Mouse (Mus musculus) left cerebral cortex, postnatal 36 days (tissue): ENCODE results near the gene Hist1h4b. TPM values are rescaled to one million over a fixed set of nuclear protein-coding genes. Genes with fewer than 3 reads are reported as not detected.
"Not testable (repeated sequence)": the region's sequence is repeated elsewhere in the genome, so short reads cannot be mapped to it uniquely, and the experiment has no call there.

Experiments
- DNase-seq, 2 experiments: peaks; one replicate each; pipeline ENCODE4 v3.0.0; 2021 to 2022; ENCODE audit warnings: low spot score in 2 of 2, mixed read lengths in 1 of 2
- intact Hi-C: fragments of 180-260 bp; cut with DNase I; formaldehyde crosslinking; loops from one replicate; pipeline ENCODE4 v1.15.1; 2025
- total RNA-seq, 2 experiments: library from RNA; stranded (reverse); gene quantifications; 2 replicates each; pipeline ENCODE4 v1.2.3; 2021

Gene Hist1h4b
- 10 to 100 TPM; 87.5 to 90.3 TPM for total RNA-seq

GRCm38 (mm10) chr13:23756790-23757189, at the start of gene Hist1h4b:
Gene Hist1h4b (plus strand): TSS chr13:23757013.
- intact Hi-C loops, result loop anchor here (5.0 kb wide), 1 partner anchor 1719 kb away; the partner anchor contains the start of genes Hist1h2ah and Hist1h2bk
- DNase-seq, result peak; percentile 84 to 86

GRCm38 (mm10) chr13:23708041-23708440, 48.8 kb upstream of the Hist1h4b start:
- intact Hi-C loops, result no loop called here
- no peak for DNase-seq

DNA sequence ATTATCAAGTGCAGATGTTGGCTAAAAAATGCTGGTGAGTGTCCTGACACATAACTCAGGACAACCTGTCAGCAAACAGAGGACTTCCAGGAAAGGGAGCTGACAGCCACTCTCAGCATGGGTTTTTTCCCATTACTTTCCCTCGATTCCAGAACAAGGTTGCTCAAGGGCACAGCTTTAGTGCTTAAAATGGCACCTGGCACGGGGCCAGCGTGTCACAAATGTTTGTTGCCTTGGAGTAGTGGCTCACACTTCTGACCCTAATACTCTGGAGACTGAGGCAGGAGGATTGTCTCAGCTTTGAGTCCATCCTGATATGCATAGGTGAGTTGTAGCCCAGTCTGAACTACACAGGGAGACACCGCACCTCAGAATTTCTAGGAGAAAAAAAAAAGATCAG, 48.2 kb upstream of the Hist1h4b start:
- no peak for DNase-seq
- intact Hi-C loops, result no loop called here

- no peak for DNase-seq
- intact Hi-C loops, result no loop called here
Measured at GRCm38 (mm10) chr13:23709714-23710373, 47.0 kb upstream of the Hist1h4b start.

DNA sequence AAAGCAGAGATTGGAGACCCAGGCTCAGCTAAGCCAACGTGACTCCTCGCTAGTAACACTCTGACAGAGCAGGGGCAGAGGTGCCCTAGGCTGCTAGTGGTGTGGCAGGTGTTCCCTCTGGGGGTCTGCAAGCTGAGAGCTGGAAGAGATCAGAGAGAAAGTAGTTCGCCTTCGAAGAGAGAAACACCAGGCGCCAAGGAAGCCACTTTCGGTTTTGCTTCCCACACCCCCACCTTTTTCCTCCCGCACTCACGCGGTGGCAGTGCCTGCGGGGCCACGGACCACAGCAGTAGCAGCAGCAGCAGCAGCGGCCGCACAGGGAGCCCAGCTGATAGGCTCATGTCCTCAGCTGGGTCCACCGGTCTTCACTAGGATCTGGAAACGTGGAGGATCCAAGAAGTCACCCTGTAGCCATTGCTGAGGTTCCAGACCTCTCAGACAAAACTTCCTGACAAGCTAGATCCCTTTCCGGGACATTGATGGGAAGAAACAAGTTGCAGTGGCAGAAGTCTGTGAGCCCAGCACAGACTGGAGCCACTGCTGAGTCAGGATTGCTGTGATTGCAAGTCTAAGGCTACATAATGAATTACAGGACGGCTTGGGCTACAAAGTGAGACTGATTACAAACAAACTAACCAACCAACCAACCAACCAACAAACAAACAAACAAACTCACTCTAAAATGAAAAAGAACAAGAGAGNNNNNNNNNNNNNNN, 46.3 kb upstream of the Hist1h4b start, which contains the start of gene Hfe:
TSS of gene Hfe (minus strand) at position 481 of the 716 bp plus-strand sequence.
- peak; percentile 23 to 32 for DNase-seq
- intact Hi-C loops, result no loop called here

- intact Hi-C loops, result no loop called here
Measured at GRCm38 (mm10) chr13:23716261-23717042, 40.4 kb upstream of the Hist1h4b start.

DNA sequence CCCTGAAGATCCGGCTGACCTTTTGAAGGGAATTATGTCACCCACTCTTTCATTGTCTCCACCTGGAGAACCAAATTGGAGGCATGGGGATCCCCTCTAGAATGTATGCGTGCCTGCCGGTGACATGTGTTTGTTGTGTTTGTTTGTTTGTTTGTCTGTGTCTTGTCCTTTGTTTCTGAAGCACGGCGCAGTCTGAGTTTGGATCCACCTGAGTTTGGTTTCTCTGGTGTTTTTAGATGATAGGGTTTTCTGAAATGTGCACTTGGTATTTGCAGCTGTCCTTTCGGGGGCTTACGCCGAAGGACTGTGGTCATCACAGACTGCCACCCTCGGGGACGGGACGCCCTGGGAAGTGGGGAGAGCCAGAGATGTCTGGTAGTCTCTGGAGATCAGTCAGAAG, 39.6 kb upstream of the Hist1h4b start:
- no peak for DNase-seq
- intact Hi-C loops, result no loop called here

More at GRCm38 (mm10) chr13:23716261-23717042, 40.4 kb upstream of the Hist1h4b start:
- no peak for DNase-seq

DNA sequence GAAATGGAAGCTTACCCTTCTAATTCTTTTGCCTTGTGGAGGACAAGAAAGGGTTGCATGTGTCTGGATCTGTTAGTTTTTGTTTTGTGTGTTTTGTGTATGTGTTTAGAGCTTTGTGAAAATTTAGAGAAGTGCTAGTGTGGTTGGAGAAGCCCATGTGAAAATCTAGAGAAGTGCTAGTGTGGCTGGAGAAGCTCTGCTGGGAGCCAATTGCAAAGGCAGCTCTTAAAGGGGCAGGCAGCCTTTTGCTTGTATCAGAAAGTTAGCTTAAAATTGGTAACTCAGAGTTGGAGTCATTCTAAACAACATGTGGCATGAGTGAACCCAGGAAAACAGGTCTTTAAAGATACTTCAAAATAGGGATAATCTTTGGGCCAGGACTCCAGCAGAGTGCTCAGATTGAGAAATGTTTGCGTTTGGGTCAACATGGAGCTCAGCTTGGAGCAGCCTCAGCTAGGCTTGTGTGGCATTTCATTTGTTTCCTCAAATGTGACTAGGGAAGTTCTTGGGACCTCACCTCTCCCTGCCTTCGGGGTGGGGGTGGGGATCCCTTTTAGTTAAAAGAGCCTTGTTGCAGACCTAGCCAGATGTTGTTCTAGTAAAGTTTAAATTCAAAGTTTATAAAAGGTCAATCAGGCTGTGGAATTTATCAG, 39.1 kb upstream of the Hist1h4b start:
- intact Hi-C loops, DNase-seq: not testable (repeated sequence)

GRCm38 (mm10) chr13:23724239-23724638, 32.6 kb upstream of the Hist1h4b start:
- intact Hi-C loops, result no loop called here
- DNase-seq, result no peak

DNA sequence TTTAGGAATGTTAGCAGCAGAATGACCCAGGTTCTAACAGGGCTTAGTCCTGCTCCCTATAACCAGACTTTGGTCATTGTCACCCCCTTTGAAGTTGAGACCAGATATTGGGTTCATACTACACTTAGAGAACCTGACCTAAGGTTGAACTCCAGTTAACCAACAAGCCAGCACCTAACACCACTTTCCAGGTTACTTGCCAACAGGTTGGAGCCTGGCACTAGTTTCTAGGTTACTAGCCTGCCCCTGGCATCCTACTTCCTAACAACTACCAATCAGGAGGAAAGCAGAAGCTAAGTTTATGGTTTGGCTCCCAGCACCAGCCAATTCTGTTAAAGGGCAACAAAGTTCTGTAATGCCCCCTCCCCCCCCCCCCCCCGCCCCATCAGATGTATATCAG, 31.6 kb upstream of the Hist1h4b start:
- intact Hi-C loops, result no loop called here
- DNase-seq, result no peak

DNA sequence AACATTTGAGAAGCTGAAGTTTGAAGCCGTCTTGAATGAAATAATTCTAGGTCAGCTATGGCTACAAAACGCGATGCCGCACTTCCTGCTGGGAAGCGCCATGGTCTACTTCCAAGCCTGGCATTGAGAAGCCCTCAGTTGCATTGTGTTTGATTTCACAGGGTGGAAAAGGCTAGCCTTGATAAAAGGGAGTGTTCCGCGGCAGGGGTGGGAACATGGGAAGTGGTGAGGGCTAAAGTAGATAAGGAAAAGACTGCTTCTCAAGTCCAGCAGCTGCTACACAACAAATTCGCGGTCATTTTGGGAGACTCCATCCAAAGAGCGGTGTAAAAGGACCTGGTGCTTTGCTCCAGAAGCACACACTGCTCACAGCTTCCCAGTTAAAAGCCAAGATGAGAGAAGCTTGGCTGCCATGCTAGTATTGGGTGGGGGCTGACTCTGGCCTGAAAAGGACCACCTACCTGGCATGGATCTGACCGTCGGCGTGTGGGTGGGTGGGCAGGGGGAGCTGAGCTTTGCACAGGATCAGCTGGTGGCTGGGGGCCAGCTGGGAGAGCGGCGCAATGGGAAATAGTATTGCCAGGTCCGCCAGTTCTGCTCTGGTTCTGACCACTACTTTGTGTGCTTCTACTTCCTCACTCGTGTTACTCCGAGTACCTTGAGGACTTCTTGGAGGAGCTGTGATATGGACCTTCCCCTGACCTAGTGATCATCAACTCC, 28.2 kb upstream of the Hist1h4b start:
- intact Hi-C loops, result no loop called here

GRCm38 (mm10) chr13:23729192-23729525, 27.7 kb upstream of the Hist1h4b start:
- intact Hi-C loops, result no loop called here
- DNase-seq, result no peak

More for the DNA sequence above, 28.2 kb upstream of the Hist1h4b start:
- no peak for DNase-seq

DNA sequence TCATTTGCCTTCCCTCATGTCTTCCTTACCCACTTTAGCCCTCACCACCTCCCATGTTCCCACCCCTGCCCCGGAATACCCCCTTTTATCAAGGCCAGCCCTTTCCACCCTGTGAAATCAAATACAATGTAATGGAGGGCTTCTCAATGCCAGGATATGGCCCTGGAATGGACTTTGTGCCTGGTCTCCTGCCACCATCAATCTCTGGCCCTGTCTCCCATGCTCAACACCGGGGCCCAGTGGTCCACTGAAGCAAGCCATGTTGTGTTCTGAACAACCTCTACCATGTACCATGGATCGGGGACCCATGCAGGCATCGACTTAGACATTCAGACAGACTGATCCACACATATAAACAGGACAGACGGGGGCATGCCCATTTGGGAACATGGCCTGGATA, 27.1 kb upstream of the Hist1h4b start:
- no peak for DNase-seq
- intact Hi-C loops, result no loop called here

- intact Hi-C loops, result no loop called here
- no peak for DNase-seq
Measured at GRCm38 (mm10) chr13:23730479-23730878, 26.3 kb upstream of the Hist1h4b start.

DNA sequence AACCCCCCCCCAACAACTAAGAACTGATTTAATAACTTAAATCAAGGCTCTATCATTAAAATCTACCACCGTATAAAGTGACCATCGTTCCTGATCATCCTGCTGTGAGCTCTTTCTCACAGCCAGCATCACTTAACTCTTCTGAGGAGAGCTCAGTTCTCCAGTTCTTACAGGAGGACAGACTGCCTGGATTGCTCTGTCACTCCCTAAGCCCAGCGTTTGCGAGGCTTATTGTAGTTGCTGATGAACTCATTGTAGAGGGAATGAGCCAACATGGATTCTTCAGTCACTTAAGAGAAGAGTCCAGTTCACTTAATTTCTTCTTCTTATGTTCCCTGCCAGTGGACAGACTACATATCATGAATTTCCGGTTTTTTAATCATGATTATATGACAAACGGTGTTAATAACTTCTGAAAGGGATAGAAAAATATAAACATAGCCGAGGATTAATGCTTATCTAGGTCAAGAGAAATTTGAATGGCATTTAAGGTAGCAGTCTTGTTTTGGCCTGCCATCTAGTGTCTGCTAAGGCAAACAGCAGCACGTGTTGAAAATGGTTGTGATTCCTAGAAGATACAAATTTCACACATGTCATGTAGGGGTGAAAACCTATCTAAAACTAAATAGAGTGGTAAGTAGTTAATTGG, 24.5 kb upstream of the Hist1h4b start:
- DNase-seq, result no peak
- intact Hi-C loops, result loop anchor here (1.0 kb wide), 1 partner anchor 31 kb away; no protein-coding TSS in a partner anchor

DNA sequence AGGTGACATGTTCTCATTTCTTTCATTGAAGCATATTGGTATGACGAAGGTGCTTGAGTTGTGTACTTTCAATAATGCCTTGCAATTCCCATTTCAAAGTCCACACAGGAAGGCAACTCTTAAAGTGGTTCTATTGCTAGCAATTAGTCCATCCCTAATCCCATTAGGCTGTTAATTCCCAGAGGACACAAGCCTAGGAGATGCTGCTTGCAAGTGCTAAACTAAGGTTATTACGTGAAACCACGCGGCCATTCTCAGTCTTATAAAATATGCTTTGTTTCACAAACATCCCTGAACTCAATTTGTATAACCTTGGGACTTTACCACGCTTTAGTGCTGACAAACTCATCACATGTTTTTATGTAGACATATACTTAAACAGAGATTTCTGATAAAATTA, 19.7 kb upstream of the Hist1h4b start:
- intact Hi-C loops, result loop anchor here (5.0 kb wide), 1 partner anchor 115 kb away; the partner anchor contains the start of genes Hist1h1e and Hist1h2be
- DNase-seq, result no peak

- intact Hi-C loops, result loop anchor here (2.0 to 5.0 kb wide), 2 partner anchors 39 to 116 kb away; partner anchors contain the start of genes Hist1h1e, Hist1h2be and Hist1h4c
- DNase-seq, result no peak
Measured at GRCm38 (mm10) chr13:23738041-23738440, 18.8 kb upstream of the Hist1h4b start.

GRCm38 (mm10) chr13:23738677-23739068, 18.1 kb upstream of the Hist1h4b start, which contains the start of gene Hist1h1c:
Gene Hist1h1c (plus strand): TSS chr13:23738808.
- intact Hi-C loops, result loop anchor here (2.0 to 5.0 kb wide), 2 partner anchors 40 to 116 kb away; partner anchors contain the start of genes Hist1h1e, Hist1h2be and Hist1h4c
- DNase-seq, result peak; percentile 88 to 89
